Mouse (Mus musculus): ENCODE measurements around the gene Klf5.

- no peak for TF ChIP-seq CTCF (IDR thresholded peaks at IDR 0.05; ENCODE audit: extremely low read depth, insufficient read length, insufficient replicate concordance, low read depth, low read length)
- no peak for TF ChIP-seq POLR2A (IDR thresholded peaks at IDR 0.05; ENCODE audit: low read depth, low read length)
Observed at GRCm38 (mm10) chr14:99320736-99321135, 22.2 kb downstream of the Klf5 start.
